Mouse (Mus musculus): ENCODE measurements around the gene Enoph1.

DNA sequence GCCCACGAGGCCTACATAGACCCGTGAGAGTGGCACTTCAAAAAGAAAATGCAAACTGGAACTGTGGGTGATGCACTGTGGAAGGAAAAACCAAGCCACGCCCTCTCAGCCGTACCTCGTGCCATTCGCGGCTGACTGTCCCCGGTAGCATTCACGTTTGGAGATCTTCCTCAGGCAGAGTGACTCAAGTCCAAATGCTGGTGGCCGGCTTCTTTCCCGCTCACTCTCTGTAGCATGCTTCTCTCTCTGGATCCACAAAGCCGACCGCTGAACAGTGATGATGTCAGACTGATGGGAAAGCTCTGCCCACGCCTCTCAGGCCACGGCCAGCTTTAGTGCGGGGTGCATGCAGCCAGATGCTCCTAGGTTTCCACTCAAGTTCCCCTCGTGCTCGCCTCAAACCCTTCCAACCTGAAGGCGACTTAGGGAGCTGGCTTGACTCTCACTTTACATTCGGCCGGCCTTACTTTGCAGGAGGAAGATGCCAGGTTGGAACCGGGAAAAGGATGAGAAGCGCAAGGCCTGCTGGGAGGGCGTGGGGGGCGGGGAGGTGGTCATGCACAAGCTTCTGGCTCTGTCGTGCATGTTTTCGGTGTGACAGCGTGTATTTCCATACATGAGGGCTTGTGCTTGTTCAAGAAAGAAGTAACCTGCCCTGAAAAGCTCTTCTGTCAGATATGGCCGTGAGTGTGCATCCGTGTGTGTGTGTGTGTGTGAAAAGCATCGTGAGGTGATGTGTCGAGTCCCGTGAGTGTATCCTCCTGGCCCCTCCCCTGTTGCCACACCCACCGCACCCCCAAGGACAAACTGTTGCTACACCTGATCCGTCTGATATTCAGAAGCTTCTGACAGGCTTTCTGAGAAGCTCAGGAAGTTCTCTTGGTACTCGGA is 39.5 kb downstream of the Enoph1 start:
- TF ChIP-seq POLR2A (IDR thresholded peaks at IDR 0.05; ENCODE audit: extremely low read depth, insufficient read depth, low read length) = no peak
- TF ChIP-seq CTCF (IDR thresholded peaks at IDR 0.05; ENCODE audit: extremely low read depth, insufficient read depth, low read length) = no peak
